Mouse (Mus musculus) layer of hippocampus, adult 11-12 months (tissue): Measurements from ENCODE around the gene Nynrin.
A peak's percentile ranks its signal among the peaks of the same experiment; 100 is the strongest.

Experiments used
- DNase-seq: peaks from one replicate; pipeline ENCODE4 v3.0.0; 2022; ENCODE audit warnings: low spot score

Gene Nynrin

DNA sequence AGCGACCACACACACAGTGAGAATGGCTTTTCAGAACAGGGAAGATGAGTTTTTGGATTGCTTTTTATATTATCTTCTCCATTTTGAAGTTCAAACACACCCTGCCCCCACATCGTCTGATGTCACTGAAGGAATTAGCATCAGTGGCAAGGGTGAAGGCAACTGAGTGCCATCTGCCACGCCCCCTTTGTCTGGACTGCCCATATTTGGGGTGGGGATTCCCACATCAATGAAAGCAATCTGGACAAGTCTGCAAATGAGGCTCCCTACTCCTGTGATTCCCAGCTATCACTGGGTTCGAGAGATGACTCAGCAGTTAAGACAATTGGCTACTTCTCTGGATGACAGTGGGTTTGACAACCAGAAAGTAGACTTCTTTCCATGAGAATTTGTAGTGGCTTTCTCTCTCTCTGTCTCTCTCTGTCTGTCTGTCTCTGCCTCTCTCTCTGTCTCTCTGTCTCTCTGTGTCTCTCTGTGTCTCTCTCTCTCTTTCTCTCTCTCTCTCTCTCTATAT, 12.9 kb upstream of the Nynrin start:
- no peak for DNase-seq

DNA sequence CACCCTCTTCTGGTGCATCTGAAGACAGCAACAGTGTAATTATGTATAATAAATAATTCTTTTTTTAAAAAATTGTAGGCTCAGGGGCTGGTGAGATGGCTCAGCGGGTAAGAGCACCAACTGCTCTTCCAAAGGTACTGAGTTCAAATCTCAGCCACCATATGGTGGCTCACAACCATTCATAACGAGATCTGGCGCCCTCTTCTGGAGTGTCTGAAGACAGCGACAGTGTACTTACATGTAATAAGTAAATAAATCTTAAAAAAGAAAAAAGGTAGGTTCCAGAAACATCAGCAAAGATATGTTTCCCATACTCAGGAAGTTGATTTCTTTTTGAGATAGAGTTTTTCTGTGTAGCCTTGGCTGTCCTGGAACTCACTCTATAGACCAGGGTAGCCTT, 11.0 kb upstream of the Nynrin start:
- DNase-seq, result no peak

DNA sequence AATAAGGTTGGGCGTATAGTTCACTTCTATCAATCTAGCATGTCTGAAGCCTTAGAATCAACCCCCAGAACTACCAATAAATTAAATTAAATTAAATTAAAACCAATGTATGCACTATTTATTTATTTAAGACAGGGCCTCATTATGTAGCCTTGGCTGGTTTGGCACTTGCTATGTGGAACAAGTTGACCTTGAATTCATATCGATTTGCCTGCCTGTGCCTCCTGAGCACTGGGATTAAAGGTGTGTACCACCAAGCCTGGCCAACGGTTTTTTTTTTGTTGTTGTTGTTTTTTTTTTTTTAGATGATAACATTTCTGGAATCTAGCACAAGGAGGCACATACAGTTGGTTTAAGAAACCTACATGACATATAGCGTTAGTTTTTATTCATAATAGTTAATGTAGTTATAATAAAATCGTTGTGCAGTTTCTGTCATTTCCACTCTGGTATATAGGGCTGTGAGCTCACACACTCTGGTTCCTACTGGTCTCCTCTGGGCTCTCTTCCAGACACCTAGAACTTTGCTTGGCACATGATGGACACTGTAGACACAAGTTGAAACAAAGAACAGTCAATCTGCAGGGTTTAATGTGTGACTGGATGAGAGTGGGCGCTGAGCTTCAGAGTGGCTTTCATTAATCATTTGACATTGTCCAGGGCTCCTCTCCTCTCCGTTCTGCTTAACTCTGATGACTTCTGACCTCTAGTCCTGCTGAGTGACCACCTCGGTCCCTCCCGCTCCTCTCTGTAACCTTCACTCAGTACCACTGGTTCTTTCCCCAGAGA, 8.1 kb upstream of the Nynrin start:
- DNase-seq, result no peak

GRCm38 (mm10) chr14:55850885-55851284, 2.9 kb upstream of the Nynrin start:
- no peak for DNase-seq

DNA sequence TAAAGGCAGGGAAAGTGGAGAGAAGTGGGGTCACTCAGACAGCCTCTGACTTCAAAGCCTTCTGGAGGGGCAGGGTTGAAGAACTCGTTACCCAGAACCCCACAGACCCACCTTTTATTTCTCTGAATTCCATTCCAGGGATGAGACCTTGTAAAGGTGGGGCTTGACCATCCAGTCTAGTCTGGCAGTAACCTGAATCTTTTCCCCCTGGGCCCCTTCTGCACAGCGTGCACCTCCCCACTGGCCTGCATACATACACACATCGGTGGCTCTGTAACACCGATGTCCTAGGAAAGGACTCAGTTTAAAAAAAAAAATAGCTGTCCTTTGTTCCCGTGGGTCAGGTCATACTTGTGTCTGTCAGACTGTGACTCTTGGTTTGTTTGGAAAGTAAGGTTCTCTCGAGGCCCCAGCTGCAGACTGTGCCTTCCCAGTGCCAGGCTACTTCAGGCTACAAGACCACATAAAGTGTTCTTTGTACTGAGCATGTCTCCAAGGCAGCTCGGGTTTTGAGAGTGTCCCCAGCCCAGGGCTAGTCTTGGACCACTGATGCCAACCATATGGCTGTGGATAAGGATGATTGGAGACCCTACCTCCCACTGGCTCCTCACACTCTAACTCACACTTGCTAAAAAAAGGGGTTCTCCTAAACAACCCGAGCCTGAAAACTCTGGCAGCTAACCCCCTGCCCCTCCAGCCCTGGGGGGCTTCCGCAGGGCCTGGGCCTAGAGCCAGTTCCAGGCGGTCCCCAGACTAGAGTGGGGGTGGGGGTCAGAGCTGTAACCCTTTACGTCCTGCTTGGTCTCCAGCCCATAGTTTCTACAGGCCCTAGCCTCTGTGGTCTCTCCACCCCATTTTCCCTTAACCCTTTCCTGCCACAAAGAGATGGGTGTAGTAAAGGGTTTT, 911 bp upstream of the Nynrin start:
- no peak for DNase-seq

GRCm38 (mm10) chr14:55854406-55855100, 743 bp downstream of the Nynrin start:
- no peak for DNase-seq

DNA sequence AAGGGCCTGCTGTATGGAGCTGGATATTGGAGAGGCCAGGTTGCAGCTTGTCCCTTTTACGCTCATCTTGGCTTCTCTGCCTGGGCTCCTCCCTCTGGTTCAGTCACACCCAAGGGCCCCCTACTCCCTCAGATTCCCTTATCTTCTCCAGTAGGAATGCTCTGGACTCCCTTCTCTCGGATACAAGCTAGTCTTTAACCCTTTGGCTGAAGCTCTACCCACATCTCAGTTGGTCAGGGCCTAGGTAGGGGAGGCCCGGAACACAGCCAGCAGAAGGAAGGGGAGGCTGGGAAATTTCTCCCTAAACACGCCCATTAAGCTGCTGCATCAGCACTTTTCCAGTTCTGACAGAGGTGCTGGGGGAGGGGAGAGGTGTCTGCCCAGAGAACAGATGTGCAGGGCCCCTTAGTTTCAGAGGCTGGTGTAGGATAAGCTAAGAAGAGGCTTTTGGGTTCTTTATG, 1.3 kb downstream of the Nynrin start:
- DNase-seq, result no peak

DNA sequence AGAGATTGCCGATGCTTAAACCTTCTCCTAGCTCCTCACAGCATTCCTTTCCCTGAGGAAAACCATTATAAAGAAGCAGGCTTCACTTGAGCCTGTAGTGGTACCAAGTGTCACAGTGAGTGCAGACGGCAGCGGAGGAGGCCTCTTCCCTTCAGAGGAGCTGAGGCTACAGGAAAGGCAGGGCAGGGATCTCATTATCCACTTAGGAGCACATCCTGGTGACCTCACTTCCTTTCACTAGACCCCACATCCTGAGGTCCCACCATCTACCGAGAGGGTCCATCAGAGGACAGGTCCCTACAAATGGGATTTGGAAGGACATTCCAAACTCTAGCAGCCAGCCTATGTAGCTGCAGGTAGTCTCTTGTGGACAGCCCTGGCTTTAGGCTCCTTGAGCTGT, 3.8 kb downstream of the Nynrin start:
- no peak for DNase-seq

DNA sequence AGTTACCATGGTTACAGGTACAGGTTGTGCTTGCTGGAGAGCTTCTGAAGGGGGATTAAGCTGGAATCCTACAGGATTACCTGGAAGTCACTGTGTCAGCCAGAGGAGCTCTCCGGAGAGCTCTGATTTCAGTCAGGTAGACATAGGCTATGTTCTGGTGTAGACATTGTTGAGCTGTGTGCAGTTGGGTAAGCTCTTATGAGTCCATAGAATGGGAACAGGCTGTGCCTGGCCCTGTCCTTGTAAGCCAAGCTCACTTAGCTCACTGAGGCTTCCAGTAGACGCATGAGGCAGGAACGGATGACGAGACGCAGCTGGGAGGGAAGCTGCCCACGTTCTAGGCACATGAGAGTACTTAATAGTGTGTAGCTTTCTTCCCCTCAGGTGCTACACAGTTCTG, 8.4 kb downstream of the Nynrin start:
- no peak for DNase-seq

GRCm38 (mm10) chr14:55862970-55863369, 9.2 kb downstream of the Nynrin start:
- DNase-seq, result no peak

GRCm38 (mm10) chr14:55863773-55864172, 10.0 kb downstream of the Nynrin start:
- DNase-seq, result peak; percentile 58

DNA sequence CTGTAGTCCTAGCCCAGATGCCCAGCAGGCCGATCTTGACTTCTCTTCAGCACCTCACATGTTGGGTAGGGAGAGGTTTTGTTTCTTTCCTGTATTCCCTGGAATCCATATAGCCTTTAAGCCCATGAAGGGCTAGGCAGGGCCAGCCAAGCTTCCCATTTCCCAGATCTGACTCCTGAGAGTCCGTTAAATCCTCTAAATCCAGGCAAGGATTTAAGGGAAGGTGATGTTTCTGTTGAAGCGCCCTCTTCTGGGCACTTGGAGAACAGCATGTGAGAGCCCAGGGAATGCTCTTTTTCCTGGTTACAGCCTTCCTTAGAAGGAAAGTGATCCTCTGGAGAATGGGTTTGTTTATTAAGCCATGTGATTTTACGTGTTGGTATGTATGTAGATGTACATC, 13.2 kb downstream of the Nynrin start:
- DNase-seq, result peak; percentile 65

- no peak for DNase-seq
Measured at GRCm38 (mm10) chr14:55868230-55869026, 14.6 kb downstream of the Nynrin start.

- DNase-seq, result no peak
Measured at GRCm38 (mm10) chr14:55869538-55869937, 15.7 kb downstream of the Nynrin start.

DNA sequence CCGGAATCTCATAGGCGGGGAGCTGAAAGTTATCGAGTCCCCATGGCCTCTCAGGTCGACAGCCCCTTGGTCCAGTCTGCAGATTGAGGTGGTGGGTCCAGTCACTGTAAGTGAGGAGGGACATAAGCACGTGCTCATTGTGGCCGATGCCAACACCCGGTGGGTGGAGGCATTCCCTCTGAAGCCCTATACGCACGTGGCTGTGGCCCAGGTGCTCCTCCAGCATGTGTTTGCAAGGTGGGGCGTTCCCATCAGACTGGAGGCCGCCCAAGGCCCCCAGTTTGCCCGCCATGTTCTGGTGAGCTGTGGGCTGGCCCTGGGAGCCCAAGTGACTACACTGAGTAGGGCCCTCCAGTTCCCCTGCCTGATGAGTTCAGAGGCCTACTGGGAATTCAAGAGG, 18.2 kb downstream of the Nynrin start:
- DNase-seq, result no peak

DNA sequence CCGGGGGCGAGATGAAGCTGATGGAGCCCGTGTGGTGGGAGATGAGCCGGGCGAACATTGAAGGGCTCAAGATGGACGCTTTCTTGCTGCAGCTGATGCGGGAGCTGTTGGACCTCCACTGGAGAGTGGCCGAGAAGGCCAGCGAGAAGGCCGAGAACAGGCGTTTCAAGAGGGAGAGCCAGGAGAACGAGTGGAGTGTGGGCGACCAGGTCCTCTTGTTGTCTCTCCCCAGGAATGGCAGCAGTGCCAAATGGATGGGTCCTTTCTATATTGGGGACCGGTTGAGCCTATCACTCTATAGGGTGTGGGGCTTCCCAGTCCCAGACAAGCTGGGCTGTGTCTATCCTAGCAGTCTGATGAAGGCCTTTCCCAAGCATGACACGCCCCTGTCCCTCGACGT, 18.7 kb downstream of the Nynrin start:
- no peak for DNase-seq

DNA sequence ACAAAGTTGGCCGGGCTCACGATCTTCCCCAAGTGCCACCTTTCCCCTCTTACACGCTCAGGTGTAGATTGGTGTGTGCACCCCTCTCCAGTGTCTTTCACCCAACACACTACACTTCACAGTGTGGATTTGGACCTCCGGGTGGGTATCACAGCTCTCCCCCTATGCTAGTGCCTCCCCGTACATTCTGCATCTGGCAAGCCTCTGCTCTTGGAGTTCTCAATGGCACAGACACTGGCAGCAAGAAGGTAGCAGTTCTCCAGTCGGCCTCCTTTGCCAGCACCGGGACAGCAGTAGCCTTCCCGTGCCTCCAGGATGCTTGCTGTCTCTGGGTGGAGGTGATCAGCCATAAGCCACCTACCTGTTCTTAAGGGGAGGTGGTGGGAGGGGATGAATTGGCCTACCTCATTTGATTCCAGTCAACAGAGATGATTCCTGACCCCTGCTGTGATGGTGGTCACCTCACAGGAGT, 19.5 kb downstream of the Nynrin start:
- DNase-seq, result no peak

GRCm38 (mm10) chr14:55873714-55874683, 20.2 kb downstream of the Nynrin start:
- DNase-seq, result peak; percentile 77

- no peak for DNase-seq
Measured at GRCm38 (mm10) chr14:55877469-55878315, 23.9 kb downstream of the Nynrin start.
